Mouse (Mus musculus): Measurements from ENCODE around the gene Tnfrsf12a. TPM values are rescaled to one million over a fixed set of nuclear protein-coding genes. Genes with fewer than 3 reads are reported as not detected.

The Tnfrsf12a gene
- polyA plus RNA-seq, 1 experiment = 18.0 TPM

GRCm38 (mm10) chr17:23654001-23654400, 23.3 kb downstream of the Tnfrsf12a start:
- 23% methylated on average over 6 of the region's 6 CpGs for WGBS
- no peak for TF ChIP-seq CTCF (IDR thresholded peaks at IDR 0.05; ENCODE audit: control insufficient read depth, insufficient read depth, low read length)
- no peak for TF ChIP-seq POLR2A (IDR thresholded peaks at IDR 0.05; ENCODE audit: borderline replicate concordance, control insufficient read depth, low read depth, low read length)

DNA sequence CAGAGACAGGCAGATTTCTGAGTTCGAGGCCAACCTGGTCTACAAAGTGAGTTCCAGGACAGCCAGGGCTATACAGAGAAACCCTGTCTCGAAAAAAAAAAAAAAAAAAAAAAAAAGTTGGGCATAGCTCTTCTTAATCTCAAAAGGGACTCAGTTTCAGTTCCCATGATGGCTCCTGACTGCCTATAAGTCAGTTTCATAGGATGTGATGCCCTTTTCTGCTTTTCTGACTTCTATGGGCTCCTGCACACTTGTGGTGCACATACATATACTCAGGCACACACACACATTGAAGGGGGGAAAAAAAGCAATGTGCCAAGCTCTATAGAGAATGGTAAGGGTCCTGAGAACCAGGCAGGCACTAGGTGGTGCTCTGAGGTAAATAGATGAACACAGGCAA, 23.9 kb downstream of the Tnfrsf12a start:
- H3K4me3 ChIP-seq (replicated peaks; ENCODE audit: control insufficient read depth, low read depth, low read length) = no peak overlapping the region
- H3K27ac ChIP-seq (ENCODE audit: control insufficient read depth, insufficient read depth, low read depth, low read length, poor library complexity) = no peak overlapping the region
- 44% methylated on average over 2 of the region's 2 CpGs for WGBS
- no peak for TF ChIP-seq CTCF (IDR thresholded peaks at IDR 0.05; ENCODE audit: control insufficient read depth, insufficient read depth, low read length)
- no peak for TF ChIP-seq POLR2A (IDR thresholded peaks at IDR 0.05; ENCODE audit: borderline replicate concordance, control insufficient read depth, low read depth, low read length)
- H3K4me1 ChIP-seq (ENCODE audit: control insufficient read depth, insufficient read depth, low read length) = peaks cover 3% of the 10 kb centered on the region; the same call in 1 of the 2 replicates

More at GRCm38 (mm10) chr17:23654001-23654400, 23.3 kb downstream of the Tnfrsf12a start:
- H3K4me3 ChIP-seq (replicated peaks; ENCODE audit: control insufficient read depth, low read depth, low read length) = no peak overlapping the region
- H3K27ac ChIP-seq (ENCODE audit: control insufficient read depth, insufficient read depth, low read depth, low read length, poor library complexity) = no peak overlapping the region
- peaks cover 3% of the 10 kb centered on the region; the same call in 1 of the 2 replicates for H3K4me1 ChIP-seq (ENCODE audit: control insufficient read depth, insufficient read depth, low read length)

DNA sequence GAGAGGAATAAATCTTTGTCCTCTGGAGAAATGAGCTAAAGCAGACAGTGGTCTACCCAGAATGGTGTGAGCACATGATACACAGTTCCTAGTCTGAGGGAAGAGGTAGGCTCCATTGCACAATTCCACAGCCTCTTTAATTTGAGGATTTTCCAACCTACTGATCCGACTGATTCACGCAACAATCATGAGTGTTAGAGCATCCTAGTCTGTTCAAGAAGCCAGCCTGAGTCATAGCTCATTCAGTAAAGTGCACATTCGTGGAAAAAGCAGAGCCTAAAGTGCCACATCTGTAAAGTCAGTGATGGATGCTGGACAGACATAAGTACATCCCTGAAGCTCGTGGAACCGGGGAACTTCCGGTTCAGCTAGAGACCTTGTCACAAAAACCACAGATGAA, 25.9 kb downstream of the Tnfrsf12a start:
- 58% methylated on average over 6 of the region's 6 CpGs for WGBS
- peaks cover 3% of the 10 kb centered on the region; the same call in 1 of the 2 replicates for H3K4me1 ChIP-seq (ENCODE audit: control insufficient read depth, insufficient read depth, low read length)
- H3K4me3 ChIP-seq (replicated peaks; ENCODE audit: control insufficient read depth, low read depth, low read length) = no peak overlapping the region
- no peak overlapping the region for H3K27ac ChIP-seq (ENCODE audit: control insufficient read depth, insufficient read depth, low read depth, low read length, poor library complexity)
- TF ChIP-seq CTCF (IDR thresholded peaks at IDR 0.05; ENCODE audit: control insufficient read depth, insufficient read depth, low read length) (no peak), POLR2A (IDR thresholded peaks at IDR 0.05; ENCODE audit: borderline replicate concordance, control insufficient read depth, low read depth, low read length) (no peak)

DNA sequence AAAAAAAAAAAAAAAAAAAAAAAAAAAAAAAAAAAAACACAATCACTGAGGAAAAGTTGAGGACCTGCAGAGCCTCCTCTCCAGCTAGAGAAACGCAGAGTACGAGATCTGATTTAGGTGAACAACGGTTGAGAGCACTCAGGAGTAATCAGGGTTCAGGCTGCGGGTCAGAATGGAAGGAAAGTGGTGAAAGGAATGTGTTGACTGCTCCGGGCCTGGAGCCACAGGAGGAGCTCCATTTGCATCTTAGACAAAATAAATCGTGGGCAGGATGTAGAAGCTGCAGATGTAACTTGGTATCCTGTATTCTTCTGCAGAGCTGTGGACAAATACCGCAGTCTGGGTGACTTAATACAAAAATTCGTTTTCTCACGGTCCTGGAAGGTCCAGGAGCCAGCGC, 31.4 kb downstream of the Tnfrsf12a start:
- Histone ChIP-seq H3K4me3 (replicated peaks; ENCODE audit: control insufficient read depth, low read depth, low read length) (no peak overlapping the region), H3K4me1 (ENCODE audit: control insufficient read depth, insufficient read depth, low read length) (no peaks in the 10 kb centered on the region; the same call in 1 of the 2 replicates), H3K27ac (ENCODE audit: control insufficient read depth, insufficient read depth, low read depth, low read length, poor library complexity) (no peak overlapping the region)
- TF ChIP-seq CTCF (IDR thresholded peaks at IDR 0.05; ENCODE audit: control insufficient read depth, insufficient read depth, low read length) = no peak
- no peak for TF ChIP-seq POLR2A (IDR thresholded peaks at IDR 0.05; ENCODE audit: borderline replicate concordance, control insufficient read depth, low read depth, low read length)
- 77% methylated on average over 10 of the region's 10 CpGs for WGBS

DNA sequence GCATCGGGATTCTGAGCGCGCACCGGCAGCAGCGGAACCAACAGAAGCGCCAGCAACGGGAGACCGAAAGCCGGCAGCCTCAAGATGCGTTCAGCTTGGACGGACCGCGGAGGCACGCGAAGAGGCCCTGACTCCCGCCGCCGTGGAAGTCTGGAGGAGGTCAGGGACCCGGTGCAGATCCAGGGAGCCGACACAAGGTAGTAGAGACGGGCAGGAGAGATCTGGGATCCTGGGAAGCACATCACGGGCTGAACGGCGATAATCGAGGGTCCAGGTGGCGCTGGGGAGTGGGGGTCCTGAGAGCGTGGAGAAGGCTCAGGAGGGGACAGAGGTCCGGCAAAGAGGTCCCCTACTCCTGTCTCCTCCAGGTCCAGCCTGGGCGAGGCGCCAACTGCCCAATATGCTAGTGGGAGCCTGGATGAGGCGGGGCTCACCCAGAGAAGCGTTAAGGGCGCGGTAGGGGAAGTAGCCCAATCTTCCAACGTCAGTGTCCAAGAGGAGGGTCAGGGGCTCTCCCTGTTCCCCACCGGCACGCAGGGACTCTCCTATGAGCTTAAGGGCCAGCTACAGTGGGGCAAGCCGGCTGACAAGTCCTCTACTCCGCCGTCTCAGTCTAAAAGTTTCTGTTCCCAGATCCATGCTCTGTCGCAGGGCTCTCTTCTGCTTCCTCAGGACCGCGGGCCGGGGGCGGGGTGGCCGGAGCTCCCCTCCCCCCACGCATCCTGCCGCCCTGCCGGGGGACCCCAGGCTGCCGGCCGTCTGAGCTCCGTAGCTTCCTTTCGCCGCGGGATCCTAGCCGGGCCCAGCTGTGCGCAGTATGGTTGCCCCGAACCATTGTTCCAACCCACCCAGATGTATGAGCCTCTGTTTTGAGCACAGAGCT, 32.4 kb downstream of the Tnfrsf12a start, which contains the start of gene Mmp25:
Gene Mmp25 (minus strand): TSS at position 665 of the 883 bp plus-strand sequence.
- peak within 1 kb of the TSS; percentile 84 for H3K27ac ChIP-seq (ENCODE audit: control insufficient read depth, insufficient read depth, low read depth, low read length, poor library complexity)
- peak within 1 kb of the TSS; percentile 76 for H3K4me3 ChIP-seq (replicated peaks; ENCODE audit: control insufficient read depth, low read depth, low read length)
- 3% methylated on average over 58 of the region's 58 CpGs for WGBS
- TF ChIP-seq POLR2A (IDR thresholded peaks at IDR 0.05; ENCODE audit: borderline replicate concordance, control insufficient read depth, low read depth, low read length) = peak; percentile 27; the same call in 1 of the 2 replicates
- TF ChIP-seq CTCF (IDR thresholded peaks at IDR 0.05; ENCODE audit: control insufficient read depth, insufficient read depth, low read length) = no peak
- H3K4me1 ChIP-seq (ENCODE audit: control insufficient read depth, insufficient read depth, low read length) = no peaks in the 10 kb centered on the region; the same call in 1 of the 2 replicates

- TF ChIP-seq POLR2A (IDR thresholded peaks at IDR 0.05; ENCODE audit: borderline replicate concordance, control insufficient read depth, low read depth, low read length) (no peak), CTCF (IDR thresholded peaks at IDR 0.05; ENCODE audit: control insufficient read depth, insufficient read depth, low read length) (no peak)
- WGBS = 78% methylated on average over 8 of the region's 8 CpGs
These were observed 46.0 kb downstream of the Tnfrsf12a start for GRCm38 (mm10) chr17:23631241-23631640.

DNA sequence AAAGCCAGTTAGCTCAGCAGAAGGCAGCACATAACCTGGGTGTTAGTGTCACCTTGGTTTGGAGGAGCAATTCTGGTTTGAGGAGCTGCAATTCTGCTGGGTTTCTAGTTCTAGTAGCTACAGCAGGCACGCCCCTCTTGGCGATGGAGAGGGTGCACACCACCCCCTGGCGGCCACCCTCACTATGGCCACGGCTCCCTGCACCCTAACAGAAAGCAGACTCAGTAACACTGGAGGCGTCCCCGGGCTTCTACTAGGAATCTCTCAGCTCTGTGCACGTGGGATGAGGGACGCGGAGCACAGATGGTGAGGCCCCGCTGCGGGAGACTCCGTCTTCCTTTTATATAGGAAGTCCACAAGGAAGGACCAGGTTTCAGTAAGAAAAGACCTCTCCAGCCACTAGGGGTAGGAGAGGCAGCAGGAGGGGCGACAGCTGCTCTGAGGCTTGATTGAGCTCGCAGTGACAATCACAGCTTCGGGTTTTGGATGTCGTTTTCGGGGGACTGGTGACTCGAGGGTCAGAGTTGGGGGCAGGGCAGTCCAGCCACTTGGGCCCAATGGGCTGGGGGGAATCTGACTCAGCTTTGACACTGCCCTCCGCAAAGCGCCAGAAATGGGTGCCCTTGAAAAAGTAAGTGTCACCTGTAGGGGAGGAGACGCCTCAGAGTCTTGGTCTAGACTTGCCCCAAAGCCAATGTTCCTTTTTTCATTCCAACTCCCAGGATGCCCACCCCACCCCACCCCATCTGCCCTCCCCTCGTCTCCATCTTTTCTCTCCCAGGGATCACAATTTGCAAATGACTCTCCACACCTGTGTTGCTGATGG, 46.9 kb downstream of the Tnfrsf12a start:
- no peak overlapping the region for H3K27ac ChIP-seq (ENCODE audit: control insufficient read depth, insufficient read depth, low read depth, low read length, poor library complexity)

More at GRCm38 (mm10) chr17:23631241-23631640, 46.0 kb downstream of the Tnfrsf12a start:
- Histone ChIP-seq H3K4me1 (ENCODE audit: control insufficient read depth, insufficient read depth, low read length) (peaks cover 1% of the 10 kb centered on the region; the same call in 1 of the 2 replicates), H3K27ac (ENCODE audit: control insufficient read depth, insufficient read depth, low read depth, low read length, poor library complexity) (no peak overlapping the region), H3K4me3 (replicated peaks; ENCODE audit: control insufficient read depth, low read depth, low read length) (no peak overlapping the region)

More for the DNA sequence above, 46.9 kb downstream of the Tnfrsf12a start:
- H3K4me3 ChIP-seq (replicated peaks; ENCODE audit: control insufficient read depth, low read depth, low read length) = no peak overlapping the region
- H3K4me1 ChIP-seq (ENCODE audit: control insufficient read depth, insufficient read depth, low read length) = no peaks in the 10 kb centered on the region; the same call in 1 of the 2 replicates
- TF ChIP-seq CTCF (IDR thresholded peaks at IDR 0.05; ENCODE audit: control insufficient read depth, insufficient read depth, low read length) (peak; percentile 85; the same call in 1 of the 2 replicates), POLR2A (IDR thresholded peaks at IDR 0.05; ENCODE audit: borderline replicate concordance, control insufficient read depth, low read depth, low read length) (no peak)
- 12% methylated on average over 22 of the region's 22 CpGs for WGBS
